Mouse (Mus musculus) testis, adult 2 months (tissue): ENCODE results near the gene Ncoa5.

Experiments
- CTCF ChIP-seq: fragments of 200-500 bp; IDR thresholded peaks from 2 replicates; pipeline ENCODE4 v1.5.1; 2012; ENCODE audit warnings: low read depth, mild to moderate bottlenecking, inconsistent platforms, low read length, moderate library complexity; ENCODE audit not compliant: control insufficient read depth, insufficient read depth, insufficient replicate concordance
- POLR2A ChIP-seq: fragments of 200-500 bp; IDR thresholded peaks from 2 replicates; pipeline ENCODE4 v1.6.1; 2012; ENCODE audit warnings: low read depth, mild to moderate bottlenecking, inconsistent platforms, low read length, moderate library complexity; ENCODE audit not compliant: control insufficient read depth

DNA sequence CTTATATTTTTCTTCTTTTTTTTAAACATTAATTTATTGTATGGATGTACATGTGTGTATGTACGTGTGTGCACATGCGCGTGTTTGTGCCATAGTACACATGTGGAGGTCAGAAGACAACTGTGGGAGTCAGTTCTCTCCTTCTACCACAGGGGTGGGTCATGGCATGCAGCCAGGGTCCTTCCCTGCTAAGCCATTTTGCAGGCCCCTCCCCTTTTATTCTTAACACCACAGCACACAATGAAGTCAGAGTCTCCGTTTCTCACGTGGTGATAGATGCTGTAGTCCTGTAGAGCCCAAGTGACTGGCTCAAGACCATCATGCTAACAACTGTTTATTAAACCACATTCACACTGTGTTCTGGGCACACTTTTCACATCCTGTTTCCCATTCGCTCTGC is 48.7 kb downstream of the Ncoa5 start:
- TF ChIP-seq CTCF (no peak), POLR2A (no peak)
